Mouse (Mus musculus) kidney, adult 2 months (tissue): Measurements from ENCODE around the gene Iqck.

Experiments used
- CTCF ChIP-seq: fragments of 200-500 bp; conservative IDR thresholded peaks from 2 replicates; pipeline ENCODE4 v1.5.1; 2011; ENCODE audit warnings: low read depth, mild to moderate bottlenecking, control low read depth, low read length, moderate library complexity, mixed read lengths; ENCODE audit not compliant: insufficient read depth, insufficient read length
- POLR2A ChIP-seq: fragments of 200-500 bp; IDR thresholded peaks from one replicate; pipeline ENCODE4 v1.6.1; 2011; ENCODE audit warnings: low read depth, low read length, control low read depth

DNA sequence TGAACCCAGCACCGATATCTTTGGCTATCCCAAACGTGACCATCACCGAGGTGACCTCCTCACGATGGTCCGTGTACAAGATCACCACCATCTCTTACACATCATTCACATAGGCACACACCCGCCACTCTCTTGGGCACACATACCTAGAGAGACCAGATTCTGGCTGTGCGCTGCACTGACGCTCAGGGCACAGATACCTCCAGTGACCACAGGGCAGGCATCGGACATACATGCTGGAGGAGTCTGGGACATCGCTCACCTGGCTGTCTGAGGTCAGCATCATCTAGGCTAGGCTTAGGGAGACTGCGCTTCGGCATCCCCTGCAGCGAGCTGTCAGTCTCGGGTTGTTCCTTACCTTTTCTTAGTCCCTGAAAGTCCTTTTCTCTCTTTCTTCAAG lies 140.1 kb downstream of the Iqck start:
- no peak for TF ChIP-seq POLR2A
- TF ChIP-seq CTCF: no peak
